Mouse (Mus musculus): ENCODE results near the gene Apol7e. TPM values are rescaled to one million over a fixed set of nuclear protein-coding genes. Genes with fewer than 3 reads are reported as not detected.
"Not testable (repeated sequence)": the region's sequence is repeated elsewhere in the genome, so short reads cannot be mapped to it uniquely, and the experiment has no call there.

The Apol7e gene
- 26.2 and 28.5 TPM in 2 replicates for polyA plus RNA-seq (2012; rRNA removed)

DNA sequence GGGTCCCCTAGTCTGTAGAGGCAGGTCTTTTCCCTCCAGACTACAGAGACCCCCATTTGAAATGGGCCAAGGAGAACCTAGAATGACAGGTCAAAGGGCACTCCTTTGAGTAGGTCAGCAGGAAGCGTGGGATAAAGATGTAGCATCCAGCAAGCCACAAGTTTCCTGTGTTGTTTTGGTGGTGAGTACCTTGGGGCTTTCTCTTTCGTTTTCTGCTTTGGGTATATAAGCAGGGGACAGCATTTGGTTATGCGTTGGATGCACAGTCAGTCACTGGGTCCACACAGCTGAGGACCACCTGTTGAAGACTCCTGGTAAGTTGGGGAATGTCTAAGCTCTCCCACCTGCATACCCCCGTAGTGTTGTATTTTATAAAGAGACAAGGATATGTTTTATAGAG lies at the start of gene Apol7e:
TSS of gene Apol7e (plus strand) at position 202 of the 400 bp plus-strand sequence.
- H3K36me3 ChIP-seq (ENCODE audit: control insufficient read depth, insufficient read depth, low read length); H3K27me3 ChIP-seq (ENCODE audit: control insufficient read depth, insufficient read depth, low read length); H3K4me3 ChIP-seq (ENCODE audit: control insufficient read depth, insufficient read depth, low read length): not testable (repeated sequence)
- peaks cover 16% of the 10 kb centered on the region for H3K4me1 ChIP-seq (replicated peaks; ENCODE audit: control insufficient read depth, insufficient read depth, low read length)
- H3K27ac ChIP-seq (ENCODE audit: control insufficient read depth, insufficient read depth, low read length), result peak within 1 kb of the TSS; percentile 72
- WGBS, result 6% methylated on average over 4 of the region's 4 CpGs
- DNase-seq, result peak; percentile 5

DNA sequence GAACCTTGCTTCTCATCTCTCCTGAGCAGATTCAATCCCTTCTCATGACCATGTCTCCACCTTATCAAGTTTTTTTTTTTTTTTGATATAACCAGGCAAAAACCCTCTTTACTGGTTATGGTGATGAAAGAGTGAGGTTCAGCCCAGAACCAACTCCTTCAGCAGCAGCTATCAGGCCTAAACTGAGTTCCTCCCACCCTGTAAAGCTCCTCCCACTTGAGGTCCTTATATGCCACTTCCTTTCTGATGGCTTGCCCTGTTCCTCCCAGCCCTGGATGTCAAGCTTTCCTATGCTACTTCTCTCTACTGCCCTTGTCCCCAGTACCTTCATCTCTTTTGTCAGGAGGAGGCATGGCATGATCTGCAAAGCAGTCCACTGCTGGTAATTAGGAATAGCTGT lies 47.5 kb upstream of the Apol7e start:
- H3K4me1 ChIP-seq (replicated peaks; ENCODE audit: control insufficient read depth, insufficient read depth, low read length); DNase-seq; H3K36me3 ChIP-seq (ENCODE audit: control insufficient read depth, insufficient read depth, low read length); H3K27me3 ChIP-seq (ENCODE audit: control insufficient read depth, insufficient read depth, low read length); H3K27ac ChIP-seq (ENCODE audit: control insufficient read depth, insufficient read depth, low read length); H3K4me3 ChIP-seq (ENCODE audit: control insufficient read depth, insufficient read depth, low read length): not testable (repeated sequence)

DNA sequence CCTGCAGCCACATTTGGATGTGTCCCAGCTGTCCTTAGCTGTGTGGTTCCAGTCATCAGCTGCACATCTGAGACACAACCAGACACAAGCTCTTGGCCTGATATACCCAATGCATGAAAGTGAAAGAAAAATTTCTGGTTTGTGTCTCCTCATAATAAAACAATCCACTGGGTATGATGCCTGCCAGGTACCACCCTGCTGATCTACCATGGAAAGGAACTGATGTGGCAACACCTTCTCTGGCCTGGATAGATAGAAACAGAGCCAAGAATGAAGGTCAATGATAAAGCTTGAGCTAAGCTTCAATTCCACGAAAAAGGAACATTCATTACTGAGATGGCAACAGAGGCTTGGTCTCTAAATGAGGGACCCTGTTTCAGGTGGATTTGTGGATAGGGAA lies 38.9 kb upstream of the Apol7e start:
- H3K27me3 ChIP-seq (ENCODE audit: control insufficient read depth, insufficient read depth, low read length); H3K27ac ChIP-seq (ENCODE audit: control insufficient read depth, insufficient read depth, low read length); DNase-seq; H3K4me1 ChIP-seq (replicated peaks; ENCODE audit: control insufficient read depth, insufficient read depth, low read length); H3K4me3 ChIP-seq (ENCODE audit: control insufficient read depth, insufficient read depth, low read length); H3K36me3 ChIP-seq (ENCODE audit: control insufficient read depth, insufficient read depth, low read length): not testable (repeated sequence)
- 83% methylated on average over 1 of the region's 1 CpGs for WGBS

DNA sequence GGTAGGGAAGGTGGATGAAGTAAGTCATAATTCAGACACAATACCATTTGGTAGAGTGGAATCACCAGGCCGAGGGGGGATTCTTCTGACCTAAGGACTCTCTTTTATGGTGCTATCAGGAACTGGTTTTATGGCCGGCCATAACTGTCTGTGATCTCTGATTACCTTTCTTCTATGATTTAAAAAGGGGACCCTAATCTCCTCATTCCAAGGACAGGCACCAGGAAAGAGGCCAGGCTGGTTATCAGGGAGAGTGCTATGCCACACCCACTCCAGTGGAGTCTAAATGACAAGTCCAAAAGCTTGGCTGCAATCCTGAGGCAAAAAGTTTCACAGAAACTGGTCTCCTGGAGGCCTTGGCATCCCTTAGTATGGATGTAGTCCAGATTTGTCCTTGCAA lies 36.8 kb upstream of the Apol7e start:
- 85% methylated on average over 2 of the region's 2 CpGs for WGBS
- H3K36me3 ChIP-seq (ENCODE audit: control insufficient read depth, insufficient read depth, low read length); DNase-seq; H3K4me3 ChIP-seq (ENCODE audit: control insufficient read depth, insufficient read depth, low read length); H3K27me3 ChIP-seq (ENCODE audit: control insufficient read depth, insufficient read depth, low read length); H3K4me1 ChIP-seq (replicated peaks; ENCODE audit: control insufficient read depth, insufficient read depth, low read length); H3K27ac ChIP-seq (ENCODE audit: control insufficient read depth, insufficient read depth, low read length): not testable (repeated sequence)

DNA sequence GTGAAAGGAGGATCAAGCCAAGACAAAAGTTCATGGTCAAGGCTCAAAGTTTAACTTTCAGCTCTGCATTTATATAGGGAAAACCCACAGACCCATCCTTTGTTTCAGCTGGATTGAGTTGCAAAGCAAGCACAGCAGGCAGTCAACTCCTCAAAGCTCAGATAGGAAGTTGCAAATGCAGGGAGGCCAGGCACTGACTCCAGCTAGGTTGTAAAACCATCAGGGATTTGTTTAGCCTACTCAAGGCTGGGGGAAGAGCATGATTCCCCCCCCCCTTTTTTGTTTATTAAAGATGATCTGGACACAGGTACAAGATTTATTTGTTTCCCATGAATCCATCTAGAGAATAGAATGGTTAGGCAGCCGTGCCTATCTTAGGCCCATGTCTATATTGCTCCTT lies 24.6 kb upstream of the Apol7e start:
- 82% methylated on average over 1 of the region's 1 CpGs for WGBS
- DNase-seq; H3K4me1 ChIP-seq (replicated peaks; ENCODE audit: control insufficient read depth, insufficient read depth, low read length); H3K36me3 ChIP-seq (ENCODE audit: control insufficient read depth, insufficient read depth, low read length); H3K27me3 ChIP-seq (ENCODE audit: control insufficient read depth, insufficient read depth, low read length); H3K4me3 ChIP-seq (ENCODE audit: control insufficient read depth, insufficient read depth, low read length); H3K27ac ChIP-seq (ENCODE audit: control insufficient read depth, insufficient read depth, low read length): not testable (repeated sequence)

DNA sequence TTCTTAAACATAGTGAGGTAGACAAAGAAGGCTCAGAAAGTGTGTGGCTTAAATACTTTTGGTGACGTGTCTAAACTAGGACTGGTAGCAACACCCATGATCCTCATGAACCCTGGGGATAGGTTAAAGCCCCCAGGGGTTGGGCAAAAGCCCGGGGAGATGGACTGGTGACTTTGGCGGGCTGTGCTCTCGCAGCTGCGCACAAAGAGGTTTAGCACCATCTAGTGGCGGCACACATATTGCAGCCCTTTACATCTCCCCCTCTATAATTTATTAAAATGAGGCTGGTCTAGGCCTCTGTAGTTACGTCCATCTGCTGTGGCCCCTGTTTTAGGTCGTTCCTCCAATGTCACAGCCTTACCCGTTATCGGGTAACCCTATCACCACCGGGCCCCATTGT lies 14.7 kb upstream of the Apol7e start:
- not testable (repeated sequence) for H3K4me1 ChIP-seq (replicated peaks; ENCODE audit: control insufficient read depth, insufficient read depth, low read length); H3K4me3 ChIP-seq (ENCODE audit: control insufficient read depth, insufficient read depth, low read length); H3K36me3 ChIP-seq (ENCODE audit: control insufficient read depth, insufficient read depth, low read length); H3K27ac ChIP-seq (ENCODE audit: control insufficient read depth, insufficient read depth, low read length); H3K27me3 ChIP-seq (ENCODE audit: control insufficient read depth, insufficient read depth, low read length)
- 14% methylated on average over 11 of the region's 11 CpGs for WGBS
- DNase-seq, result peak; percentile 33
- TF ChIP-seq CTCF (IDR thresholded peaks at IDR 0.05; ENCODE audit: borderline replicate concordance, control insufficient read depth, extremely low read depth, insufficient read depth, low read length, poor library complexity), result peak; percentile 45; the same call in 1 of the 2 replicates

DNA sequence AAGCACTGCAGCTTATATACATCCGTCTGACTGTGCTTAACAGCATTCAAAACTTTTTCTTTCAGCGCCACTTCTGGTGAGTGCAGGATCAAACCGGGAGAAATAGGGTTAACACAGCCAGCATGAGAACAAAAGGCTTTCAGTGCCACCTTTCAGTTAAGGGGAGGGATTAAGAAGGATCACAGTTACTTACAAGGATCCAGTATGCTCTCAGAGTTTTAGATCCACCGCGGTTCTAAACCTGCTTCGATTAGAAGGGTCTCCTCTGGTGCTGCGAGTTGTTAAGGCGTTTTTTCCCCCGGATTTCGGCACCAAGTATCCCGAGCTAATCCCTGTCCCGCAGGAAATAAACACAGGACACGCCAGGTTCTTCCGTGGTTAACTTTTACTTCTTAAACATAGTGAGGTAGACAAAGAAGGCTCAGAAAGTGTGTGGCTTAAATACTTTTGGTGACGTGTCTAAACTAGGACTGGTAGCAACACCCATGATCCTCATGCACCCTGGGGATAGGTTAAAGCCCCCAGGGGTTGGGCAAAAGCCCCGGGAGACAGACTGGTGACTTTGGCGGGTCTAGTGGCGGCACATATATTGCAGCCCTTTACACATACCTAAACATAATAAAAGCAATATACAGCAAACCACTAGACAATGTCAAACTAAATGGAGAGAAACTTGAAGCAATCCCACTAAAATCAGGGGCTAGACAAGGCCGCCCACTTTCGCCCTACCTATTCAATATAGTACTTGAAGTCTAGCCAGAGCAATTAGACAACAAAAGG lies 6.9 kb upstream of the Apol7e start:
- not testable (repeated sequence) for H3K27me3 ChIP-seq (ENCODE audit: control insufficient read depth, insufficient read depth, low read length); H3K36me3 ChIP-seq (ENCODE audit: control insufficient read depth, insufficient read depth, low read length); H3K4me1 ChIP-seq (replicated peaks; ENCODE audit: control insufficient read depth, insufficient read depth, low read length); DNase-seq
- H3K27ac ChIP-seq (ENCODE audit: control insufficient read depth, insufficient read depth, low read length), result peak overlapping the region; percentile 46
- 13% methylated on average over 20 of the region's 20 CpGs for WGBS
- peak overlapping the region; percentile 40 for H3K4me3 ChIP-seq (ENCODE audit: control insufficient read depth, insufficient read depth, low read length)

DNA sequence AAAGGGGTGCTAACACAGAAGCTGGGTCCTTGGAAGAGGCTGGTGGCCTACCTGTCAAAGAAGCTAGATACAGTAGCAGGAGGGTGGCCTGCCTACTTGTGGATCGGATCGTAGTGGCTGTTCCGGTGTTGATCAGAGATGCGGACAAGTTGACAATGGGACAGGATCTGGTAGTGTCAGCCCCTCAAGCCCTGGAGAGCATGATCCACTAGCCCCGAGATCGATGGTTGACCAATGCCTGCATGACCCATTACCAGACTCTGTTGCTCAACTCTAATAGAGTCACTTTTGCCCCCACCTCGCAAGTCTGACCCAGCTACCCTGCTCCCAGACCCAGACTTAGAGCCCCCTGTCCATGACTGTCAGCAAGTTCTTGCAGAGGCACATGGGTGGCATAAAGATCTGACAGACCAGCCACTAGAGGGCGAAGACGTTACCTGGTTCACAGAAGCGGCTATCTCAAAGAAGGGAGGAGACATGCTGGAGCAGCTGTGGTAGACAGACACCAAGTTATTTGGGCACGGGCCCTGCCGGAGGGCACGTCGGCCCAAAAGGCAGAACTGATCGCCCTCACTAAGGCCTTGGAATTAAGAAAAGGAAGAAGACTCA lies 3.9 kb upstream of the Apol7e start:
- peak; percentile 45; the same call in 1 of the 2 replicates for TF ChIP-seq CTCF (IDR thresholded peaks at IDR 0.05; ENCODE audit: borderline replicate concordance, control insufficient read depth, extremely low read depth, insufficient read depth, low read length, poor library complexity)
- not testable (repeated sequence) for H3K36me3 ChIP-seq (ENCODE audit: control insufficient read depth, insufficient read depth, low read length); H3K4me3 ChIP-seq (ENCODE audit: control insufficient read depth, insufficient read depth, low read length); H3K27me3 ChIP-seq (ENCODE audit: control insufficient read depth, insufficient read depth, low read length); H3K27ac ChIP-seq (ENCODE audit: control insufficient read depth, insufficient read depth, low read length)
- 24% methylated on average over 11 of the region's 15 CpGs for WGBS
- DNase-seq, result peak; percentile 52
- peaks cover 11% of the 10 kb centered on the region for H3K4me1 ChIP-seq (replicated peaks; ENCODE audit: control insufficient read depth, insufficient read depth, low read length)

DNA sequence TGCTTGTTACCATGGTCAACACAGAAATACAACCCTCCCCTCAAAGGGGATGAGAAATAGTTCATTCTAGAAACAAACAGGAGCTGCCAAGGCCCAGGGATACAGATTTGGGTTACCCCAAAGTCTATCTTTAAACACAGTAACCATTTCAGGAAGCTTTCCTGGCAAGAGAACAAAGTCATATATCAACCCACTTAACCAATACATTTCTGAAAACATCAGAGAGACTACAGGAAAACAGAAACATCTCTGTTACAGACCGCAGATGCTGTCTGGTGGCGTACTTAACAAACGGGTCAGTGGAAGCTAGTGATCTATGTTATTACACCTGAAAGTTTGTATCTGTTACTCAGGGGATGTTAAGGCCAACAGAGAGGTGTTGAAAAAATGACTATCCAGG lies 6.6 kb downstream of the Apol7e start:
- H3K4me1 ChIP-seq (replicated peaks; ENCODE audit: control insufficient read depth, insufficient read depth, low read length); H3K27me3 ChIP-seq (ENCODE audit: control insufficient read depth, insufficient read depth, low read length); H3K36me3 ChIP-seq (ENCODE audit: control insufficient read depth, insufficient read depth, low read length); H3K27ac ChIP-seq (ENCODE audit: control insufficient read depth, insufficient read depth, low read length); DNase-seq; H3K4me3 ChIP-seq (ENCODE audit: control insufficient read depth, insufficient read depth, low read length): not testable (repeated sequence)
- 13% methylated on average over 3 of the region's 3 CpGs for WGBS

DNA sequence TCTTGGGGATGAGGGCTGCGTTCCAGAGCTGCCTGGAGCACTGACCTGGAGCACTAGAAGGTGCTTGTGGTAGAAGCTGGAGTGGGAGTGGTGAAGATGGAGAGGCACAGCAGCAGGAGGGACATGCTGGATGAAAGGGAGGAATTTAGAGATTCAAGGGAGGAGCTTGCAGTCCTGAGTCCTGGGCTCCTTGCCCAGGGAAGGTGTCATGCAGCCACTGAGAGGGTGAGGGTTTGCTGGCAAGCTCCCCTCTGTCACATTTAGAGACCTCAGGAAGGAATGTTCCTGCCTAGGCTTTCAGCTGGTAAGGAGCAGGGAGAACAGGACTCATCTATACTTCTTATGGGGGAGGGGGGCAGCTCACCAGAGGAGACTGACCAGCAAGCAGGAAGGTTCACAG lies 10.3 kb downstream of the Apol7e start:
- 100% methylated on average over 1 of the region's 1 CpGs for WGBS
- not testable (repeated sequence) for H3K36me3 ChIP-seq (ENCODE audit: control insufficient read depth, insufficient read depth, low read length); DNase-seq; H3K4me1 ChIP-seq (replicated peaks; ENCODE audit: control insufficient read depth, insufficient read depth, low read length); H3K27ac ChIP-seq (ENCODE audit: control insufficient read depth, insufficient read depth, low read length); H3K4me3 ChIP-seq (ENCODE audit: control insufficient read depth, insufficient read depth, low read length); H3K27me3 ChIP-seq (ENCODE audit: control insufficient read depth, insufficient read depth, low read length)

DNA sequence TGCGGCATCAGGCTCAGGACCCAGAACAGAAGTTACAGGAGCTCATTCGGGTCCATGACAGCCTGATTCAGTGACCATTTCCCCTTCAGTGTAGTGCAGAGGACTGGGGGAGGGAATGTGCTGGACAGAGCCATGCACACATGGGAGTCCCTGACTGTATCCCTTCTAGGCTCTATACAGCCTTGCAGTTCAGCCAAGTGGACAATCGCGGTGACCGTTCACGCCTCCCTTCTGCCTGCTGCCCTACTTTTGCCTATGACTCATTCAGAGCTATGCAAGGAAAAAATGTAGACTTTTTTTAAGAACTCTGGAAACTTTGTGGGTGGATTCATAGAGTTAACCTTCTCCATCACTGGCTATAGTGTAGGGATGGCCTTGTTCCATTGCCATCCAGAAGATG lies 19.6 kb downstream of the Apol7e start:
- not testable (repeated sequence) for H3K27me3 ChIP-seq (ENCODE audit: control insufficient read depth, insufficient read depth, low read length); H3K4me1 ChIP-seq (replicated peaks; ENCODE audit: control insufficient read depth, insufficient read depth, low read length); H3K36me3 ChIP-seq (ENCODE audit: control insufficient read depth, insufficient read depth, low read length); H3K27ac ChIP-seq (ENCODE audit: control insufficient read depth, insufficient read depth, low read length); H3K4me3 ChIP-seq (ENCODE audit: control insufficient read depth, insufficient read depth, low read length); DNase-seq
- WGBS, result 89% methylated on average over 5 of the region's 6 CpGs
